In the genomic region with DNA sequence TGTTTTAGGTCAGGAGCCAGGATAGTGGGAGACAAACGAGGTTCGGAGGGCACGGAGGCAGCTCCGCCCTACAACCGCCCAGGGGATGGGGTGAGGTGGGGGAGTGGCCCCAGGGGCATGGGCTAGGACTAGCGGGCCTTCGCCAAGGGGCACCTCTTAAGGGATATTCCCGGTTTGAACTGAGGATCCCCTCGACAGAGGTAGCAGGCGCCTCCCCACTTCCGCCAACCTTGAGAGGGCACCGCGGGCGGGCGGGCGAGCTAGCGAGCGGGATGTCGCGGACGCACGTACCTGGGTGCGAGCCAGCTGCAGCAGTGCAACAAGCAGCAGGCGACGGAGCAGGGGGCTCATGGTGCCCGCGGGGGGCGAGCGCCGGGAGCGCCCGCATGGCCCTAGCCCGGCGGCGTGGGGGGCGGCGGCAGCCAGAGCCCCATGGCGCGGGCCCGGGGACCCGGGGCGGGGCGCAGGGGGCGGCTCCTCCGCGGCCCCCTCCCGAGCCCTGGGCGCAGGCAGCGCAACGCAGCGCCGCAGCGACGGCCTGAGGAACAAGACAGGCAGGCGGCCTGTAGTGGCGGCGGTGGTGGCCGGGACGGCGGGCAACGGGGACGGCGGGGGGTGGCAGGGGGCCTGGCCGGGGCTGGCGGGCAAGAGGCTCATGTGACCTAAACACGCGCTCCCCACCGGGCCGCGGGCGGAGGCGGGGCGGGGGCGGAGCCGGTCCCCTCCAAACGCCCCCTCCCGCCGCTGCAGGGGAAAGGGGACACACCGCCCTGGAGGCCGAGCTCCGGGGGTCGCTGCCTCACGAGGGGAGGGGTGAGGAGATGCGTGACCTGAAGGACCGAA, we compare ENCODE assay signal across 1 mouse cellular context.
A peak's percentile ranks its signal among the peaks of the same experiment; 100 is the strongest.
TF ChIP-seq lines count a peak whose summit lies in the region.

A gene (minus strand): TSS at position 591 of the 843 bp plus-strand sequence.

TF ChIP-seq in CH12.LX, 34 proteins besides CTCF, POLR2A, EP300 and RAD21 (continued from another document):
- TF ChIP-seq USF1 (IDR thresholded peaks at IDR 0.05; ENCODE audit: low read depth, low read length), result peak; percentile 58
- no peak for TF ChIP-seq KAT2A (IDR thresholded peaks at IDR 0.05; ENCODE audit: insufficient replicate concordance, low read length)
- TF ChIP-seq POLR2AphosphoS2 (IDR thresholded peaks at IDR 0.05; ENCODE audit: low read depth, low read length), result 0 out of 2 replicates have a peak, but pooled peaks have one; percentile 31
- TF ChIP-seq MAX (IDR thresholded peaks at IDR 0.05; ENCODE audit: low read length), result no peak
- no peak for TF ChIP-seq PAX5 (IDR thresholded peaks at IDR 0.05; ENCODE audit: low read length)
